Mouse (Mus musculus): ENCODE measurements around the gene Fat3. TPM values are rescaled to one million over a fixed set of nuclear protein-coding genes. Genes with fewer than 3 reads are reported as not detected.

Gene Fat3
- total RNA-seq, 4 experiments from 2014 or later = 37.8 to 40.5 (median 39.8) TPM

DNA sequence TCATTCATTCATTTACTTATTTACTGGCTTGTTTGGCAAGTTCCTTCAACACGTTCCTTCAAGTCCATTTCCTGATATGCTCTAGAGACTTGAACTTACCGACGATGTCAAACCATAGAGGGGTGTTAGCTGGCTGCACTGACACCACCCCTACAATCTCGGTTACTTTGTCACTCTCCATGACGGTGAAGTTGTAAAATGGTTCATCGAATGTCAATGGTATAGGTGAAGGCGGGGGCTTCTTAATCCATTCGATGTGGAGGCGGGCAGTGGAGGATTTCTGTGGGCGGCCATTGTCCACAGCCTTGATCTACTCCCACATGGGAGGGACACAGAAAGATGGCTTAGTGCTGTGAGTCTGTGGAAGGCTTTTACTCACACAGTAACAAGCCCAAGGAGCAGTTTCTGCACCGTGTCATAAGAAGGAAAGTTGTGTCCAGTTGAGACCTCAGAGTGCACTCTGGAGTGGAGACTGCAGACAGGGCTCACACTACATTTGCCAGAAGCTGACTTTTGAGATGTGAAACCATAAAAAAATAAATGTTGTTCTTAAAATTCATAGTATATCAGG, 471.3 kb downstream of the Fat3 start:
- DNase-seq (ENCODE audit: low spot score in 2 of 2) = no peak

DNA sequence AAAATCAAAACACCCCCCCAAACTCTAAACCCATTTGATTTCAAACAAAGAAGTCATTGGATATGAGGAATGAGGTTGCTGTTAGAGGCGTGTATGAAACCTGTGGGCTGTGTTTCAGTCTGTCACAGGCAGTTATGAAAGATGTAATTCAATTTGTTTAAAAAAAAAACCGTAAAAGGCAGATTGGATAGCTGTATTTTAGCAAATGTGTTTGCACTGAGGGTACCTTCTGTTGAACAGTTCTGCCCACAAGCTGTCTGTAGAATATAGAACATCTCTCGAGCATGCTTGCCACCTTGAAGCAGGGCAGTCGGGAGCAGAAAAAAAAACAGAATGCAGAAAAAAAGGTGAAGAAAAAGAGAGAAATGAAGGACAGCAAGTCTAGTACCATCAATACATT, 472.0 kb downstream of the Fat3 start:
- DNase-seq (ENCODE audit: low spot score in 2 of 2) = peak; percentile 28 to 54

DNA sequence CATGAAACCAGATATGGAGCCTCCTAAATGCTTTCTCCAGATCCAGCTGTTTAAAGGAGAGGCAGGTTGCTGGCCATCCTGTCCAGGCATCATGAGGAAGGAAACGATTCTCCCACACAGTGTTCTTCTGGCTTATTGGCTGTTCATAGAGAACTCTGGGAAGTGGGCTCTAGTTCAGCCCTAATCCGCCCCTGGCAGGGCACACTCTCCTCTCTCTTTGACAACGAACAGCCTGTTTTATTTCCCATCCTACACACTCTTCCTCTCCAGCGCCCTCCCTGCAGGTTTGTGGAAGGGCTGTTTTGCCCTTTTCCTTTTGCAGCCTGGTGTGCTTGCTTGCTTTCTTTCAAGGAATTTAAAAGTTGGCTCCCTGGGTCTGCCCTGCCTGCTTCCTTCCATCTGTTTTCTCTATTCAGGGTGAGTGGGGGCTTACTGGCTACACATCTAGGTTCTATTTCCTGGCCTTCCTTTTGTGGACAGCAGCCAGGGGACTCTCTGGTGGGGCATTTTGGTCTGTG, 472.6 kb downstream of the Fat3 start:
- peak; percentile 39 to 43 for DNase-seq (ENCODE audit: low spot score in 2 of 2)

DNA sequence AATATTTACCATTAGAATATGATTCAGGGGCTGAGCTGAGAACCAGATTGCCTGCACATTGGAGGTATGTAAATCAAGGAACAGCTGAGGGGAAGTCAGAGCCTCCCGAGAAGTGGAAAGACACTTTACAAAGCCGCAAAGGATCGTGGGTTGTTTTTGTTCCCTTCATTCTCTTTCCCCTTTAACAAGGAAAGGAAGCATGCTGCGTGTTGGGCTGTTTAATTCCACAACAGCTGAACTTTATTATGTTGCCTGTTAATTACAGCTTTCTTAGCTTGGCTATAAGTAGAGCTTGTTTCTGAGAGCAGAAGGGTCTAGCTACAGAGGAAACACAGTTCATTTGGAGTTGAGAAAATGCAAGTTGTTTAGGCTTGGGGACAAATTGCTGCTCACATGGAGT, 475.0 kb downstream of the Fat3 start:
- no peak for DNase-seq (ENCODE audit: low spot score in 2 of 2)

DNA sequence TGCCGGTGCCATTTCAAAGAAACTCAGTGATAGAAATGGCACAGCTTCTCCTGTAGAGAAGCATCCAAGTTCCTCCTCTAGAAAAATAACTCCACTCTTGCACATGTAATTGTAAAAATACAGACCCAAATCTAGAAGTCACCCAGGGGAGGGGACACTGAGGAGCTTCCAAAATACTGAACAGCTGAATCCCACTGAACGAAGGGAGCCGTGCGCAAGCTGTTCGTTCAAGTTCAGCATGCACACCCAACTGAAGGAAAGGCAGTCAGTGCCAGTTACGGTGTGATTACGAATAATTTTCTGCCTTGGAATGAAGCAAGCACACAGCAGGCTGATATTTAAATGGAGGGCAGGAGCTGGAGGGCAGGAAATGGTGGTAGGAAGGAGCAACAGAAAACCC, 476.4 kb downstream of the Fat3 start:
- no peak for DNase-seq (ENCODE audit: low spot score in 2 of 2)

DNA sequence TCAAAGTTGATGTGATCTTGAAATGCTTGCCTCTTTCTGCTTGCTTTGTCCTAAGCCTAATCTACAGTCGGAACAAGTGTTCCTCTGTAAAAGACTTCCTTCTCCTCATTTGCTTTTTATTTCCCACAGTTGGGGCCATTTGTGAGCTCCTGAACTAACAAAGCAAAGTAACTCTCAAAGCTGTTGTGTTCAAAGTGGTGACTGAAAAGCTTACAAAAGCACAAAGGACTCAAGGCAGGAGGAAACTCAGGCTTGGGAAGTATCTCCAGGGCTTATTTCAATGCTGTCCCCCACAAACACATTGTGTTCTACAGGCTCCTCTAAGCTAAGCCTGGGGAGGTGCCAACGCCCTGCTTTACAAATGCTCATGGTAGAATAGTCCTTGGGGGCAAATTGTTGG, 487.0 kb downstream of the Fat3 start:
- DNase-seq (ENCODE audit: low spot score in 2 of 2) = peak in 1 of 2 experiments; percentile 42

DNA sequence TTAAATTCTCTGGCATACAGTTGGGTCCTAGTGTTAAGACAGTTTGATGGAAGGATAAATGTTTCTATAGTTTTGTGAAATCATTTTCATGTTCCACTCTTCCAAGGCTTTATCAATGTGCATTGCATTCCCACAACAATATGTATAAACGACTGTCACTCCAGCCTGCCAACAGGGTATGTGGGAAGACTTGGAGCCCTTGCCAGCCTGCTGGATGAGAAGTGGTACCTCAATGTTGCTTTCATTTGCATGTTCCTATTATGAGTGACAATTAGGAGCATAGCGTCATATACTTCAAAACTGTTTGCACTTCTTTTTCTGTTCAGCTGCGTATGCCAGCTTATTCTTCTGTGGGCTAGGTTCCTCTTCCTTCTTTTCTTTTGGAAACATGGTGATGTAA, 489.7 kb downstream of the Fat3 start:
- DNase-seq (ENCODE audit: low spot score in 2 of 2) = peak; percentile 30 to 46

DNA sequence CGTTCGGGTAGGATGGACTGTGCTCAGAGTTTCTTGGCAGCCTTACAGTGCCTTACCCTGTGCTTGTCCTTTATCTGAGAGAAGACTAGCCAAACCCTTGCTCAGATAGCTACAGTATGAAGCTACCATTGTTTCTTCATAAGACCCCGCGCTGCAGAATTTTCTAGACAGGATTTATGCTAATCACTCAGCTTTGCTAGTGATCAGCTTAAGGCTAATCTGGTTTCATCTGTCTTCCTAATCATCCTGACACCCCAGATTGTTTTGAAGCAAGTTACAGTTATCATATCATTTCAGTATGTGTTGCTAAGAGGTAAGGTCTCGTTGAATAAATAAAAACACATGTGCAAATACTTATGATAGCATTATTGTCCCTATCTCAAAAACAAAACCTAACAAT, 493.6 kb downstream of the Fat3 start:
- DNase-seq (ENCODE audit: low spot score in 2 of 2) = no peak

DNA sequence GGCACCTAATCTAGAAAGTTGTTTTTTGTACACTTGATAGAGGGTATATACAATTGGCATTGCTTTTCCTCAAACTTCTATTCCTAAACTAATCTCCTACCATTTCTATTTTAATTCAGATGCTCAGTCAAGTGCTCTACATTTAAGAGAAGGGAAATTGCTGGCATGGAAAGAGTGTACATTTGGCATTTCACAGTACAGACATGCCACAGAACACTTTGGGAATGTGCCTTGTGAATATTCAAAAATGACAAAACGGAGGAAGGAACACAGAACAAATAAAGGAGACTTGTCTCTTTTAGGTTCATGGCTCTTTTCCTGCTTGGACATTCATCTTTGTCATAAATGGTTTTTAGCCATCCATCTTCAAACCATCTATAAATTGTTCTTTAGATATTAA, 498.1 kb downstream of the Fat3 start:
- no peak for DNase-seq (ENCODE audit: low spot score in 2 of 2)

DNA sequence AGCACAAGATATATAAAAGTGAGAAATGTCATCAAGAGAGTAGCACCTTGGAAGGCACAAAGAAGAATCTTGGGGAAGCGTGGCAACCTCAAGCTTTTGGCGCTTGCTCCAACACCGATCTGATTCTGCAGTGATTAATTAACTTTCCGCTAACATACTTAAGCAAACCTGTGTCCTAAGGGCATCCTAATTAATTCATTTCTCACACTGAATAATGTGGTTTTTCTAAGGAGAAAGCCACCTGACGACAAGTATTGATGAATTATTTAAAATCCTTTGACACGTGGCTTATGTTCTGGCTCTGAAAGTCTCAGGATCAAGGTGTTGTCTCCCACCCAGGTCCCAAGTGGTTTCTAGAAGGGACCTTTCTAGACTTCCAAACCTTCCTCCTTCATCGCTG, 506.3 kb downstream of the Fat3 start:
- DNase-seq (ENCODE audit: low spot score in 2 of 2) = no peak

DNA sequence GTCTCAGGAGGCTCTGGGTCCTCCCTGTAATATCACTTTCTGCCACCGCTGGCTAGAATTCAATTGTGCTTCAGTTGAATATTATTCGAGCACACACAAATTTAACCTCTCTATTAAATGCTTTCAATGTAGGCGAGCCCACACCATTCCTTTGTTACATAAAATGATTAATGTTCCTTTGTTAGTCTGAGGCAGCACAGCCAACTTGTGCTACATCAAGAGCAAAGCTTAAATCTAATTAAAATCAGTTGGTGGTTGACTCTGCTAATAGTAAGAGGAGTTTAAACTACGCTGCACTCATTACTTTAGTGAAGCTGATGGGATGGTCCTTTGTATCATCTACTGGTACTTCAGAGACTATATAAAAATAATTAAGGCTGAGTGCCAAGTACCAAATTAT, 506.9 kb downstream of the Fat3 start:
- no peak for DNase-seq (ENCODE audit: low spot score in 2 of 2)

DNA sequence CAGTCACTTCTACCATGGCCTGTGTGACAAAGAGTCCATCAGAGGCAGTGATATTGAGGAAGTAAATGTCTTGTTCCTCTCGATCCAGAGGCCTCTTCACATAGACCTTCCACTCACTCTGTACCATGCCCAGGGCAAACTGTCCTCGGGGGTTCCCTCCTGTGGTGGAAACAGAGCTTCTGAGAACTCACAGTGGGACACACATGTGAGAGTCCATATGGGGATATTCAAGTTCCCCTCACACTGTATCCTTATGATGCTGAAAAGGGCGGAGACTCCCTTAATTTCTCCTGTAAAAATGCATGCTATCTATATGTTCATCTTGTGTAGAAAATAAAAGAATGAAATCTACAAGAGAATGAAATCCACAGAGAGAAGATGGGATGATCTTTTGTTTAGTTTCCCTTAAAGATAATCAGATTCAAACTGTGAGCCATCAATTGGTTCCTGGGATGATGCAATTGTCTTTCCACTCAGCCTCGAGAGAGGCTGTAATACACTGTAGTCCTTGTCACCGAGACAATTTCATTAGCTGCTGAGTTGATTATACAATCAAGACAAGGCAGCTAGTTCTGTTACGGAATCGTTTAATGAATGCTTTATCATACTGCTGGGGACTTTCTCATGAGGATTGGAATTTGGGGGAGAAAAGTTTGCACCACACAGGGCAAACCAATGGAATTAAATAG, 508.8 kb downstream of the Fat3 start:
- no peak for DNase-seq (ENCODE audit: low spot score in 2 of 2)

DNA sequence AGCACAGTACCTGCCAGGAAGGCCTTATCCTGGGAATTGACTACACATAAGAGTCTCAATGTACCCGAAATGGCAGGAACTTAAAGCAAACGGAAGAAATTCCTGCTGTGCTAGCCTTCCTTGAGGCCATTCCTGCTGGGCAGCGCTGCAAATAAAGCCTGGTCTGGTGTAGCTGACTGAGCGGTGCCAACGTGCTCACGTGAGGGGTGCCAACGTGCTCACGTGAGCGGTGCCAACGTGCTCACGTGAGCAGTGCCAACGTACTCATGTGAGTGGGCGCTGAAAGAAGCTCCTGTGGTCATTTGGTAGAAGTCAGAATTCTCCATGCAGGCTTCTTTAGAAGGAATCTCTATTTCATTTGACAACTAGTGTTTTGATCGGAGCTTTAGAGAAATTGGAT, 522.8 kb downstream of the Fat3 start:
- DNase-seq (ENCODE audit: low spot score in 2 of 2) = no peak

DNA sequence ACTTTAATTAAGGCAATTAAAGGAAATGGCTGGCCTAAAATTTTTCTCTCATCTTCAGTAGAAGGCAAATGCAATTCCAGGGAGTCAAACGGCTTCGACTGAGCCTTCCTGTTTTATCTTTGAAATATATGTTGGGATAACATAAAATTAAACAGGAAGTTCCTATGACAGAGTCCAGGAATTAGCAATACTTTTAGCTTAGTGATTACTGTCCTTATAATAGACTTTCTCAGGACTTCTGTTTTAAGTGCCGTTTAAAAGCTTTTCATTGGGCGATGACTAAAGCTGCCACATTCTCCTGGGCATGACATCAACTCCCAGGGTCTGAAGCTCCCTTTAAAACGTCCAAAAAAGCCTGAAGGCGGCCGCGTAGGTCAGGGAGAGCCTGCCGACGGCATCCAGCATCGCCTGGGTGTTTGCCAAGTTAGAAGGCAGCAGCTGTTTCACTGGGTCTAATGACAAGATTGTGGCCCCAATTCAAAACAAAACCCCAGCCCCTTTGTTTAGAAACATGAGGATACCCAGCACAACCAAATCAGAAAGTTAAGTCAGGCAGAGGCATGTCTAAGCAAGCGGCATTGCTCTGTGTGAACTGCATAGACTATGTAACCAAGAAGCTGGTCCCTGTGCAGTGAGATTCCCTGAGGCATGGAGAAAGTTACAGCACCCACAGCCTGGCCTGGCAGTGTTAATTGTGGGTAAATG, 524.0 kb downstream of the Fat3 start:
- DNase-seq (ENCODE audit: low spot score in 2 of 2) = no peak

DNA sequence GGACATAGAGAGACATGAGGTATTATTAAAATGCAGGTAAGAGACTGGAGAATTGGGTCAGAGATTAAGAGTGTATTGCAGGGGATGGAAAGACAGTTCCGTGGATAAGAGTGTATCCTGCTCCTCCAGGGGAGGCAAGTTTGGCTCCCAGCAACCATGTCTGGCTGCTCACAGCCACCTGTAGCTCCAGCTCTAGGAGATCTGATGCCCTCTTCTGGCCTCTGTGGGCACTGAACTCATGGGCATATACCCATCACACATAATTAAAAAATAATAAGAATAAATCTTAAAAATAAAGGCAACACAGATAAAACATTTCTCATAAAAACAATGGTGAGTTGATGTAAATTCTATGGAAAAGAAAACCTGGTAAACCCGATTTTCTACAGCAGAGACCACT, 525.1 kb downstream of the Fat3 start:
- no peak for DNase-seq (ENCODE audit: low spot score in 2 of 2)

DNA sequence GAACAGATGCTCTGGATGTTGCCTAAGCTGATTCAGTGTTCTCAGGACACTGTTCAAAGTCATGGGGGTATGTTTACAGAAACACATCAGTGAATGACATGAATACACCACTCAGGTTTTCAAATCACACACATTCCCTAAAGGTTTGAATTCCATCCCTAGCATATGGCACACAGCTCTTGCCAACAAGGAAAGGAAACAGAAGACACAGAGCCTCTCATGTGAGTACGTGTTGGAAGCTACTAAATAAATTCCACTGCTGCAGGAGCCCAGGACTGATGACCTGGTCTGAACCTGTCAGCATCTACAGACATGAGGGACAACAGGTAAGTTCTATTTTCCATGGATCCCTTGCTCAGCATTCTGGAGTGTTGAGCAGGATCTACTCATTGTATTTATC, 528.9 kb downstream of the Fat3 start:
- no peak for DNase-seq (ENCODE audit: low spot score in 2 of 2)

DNA sequence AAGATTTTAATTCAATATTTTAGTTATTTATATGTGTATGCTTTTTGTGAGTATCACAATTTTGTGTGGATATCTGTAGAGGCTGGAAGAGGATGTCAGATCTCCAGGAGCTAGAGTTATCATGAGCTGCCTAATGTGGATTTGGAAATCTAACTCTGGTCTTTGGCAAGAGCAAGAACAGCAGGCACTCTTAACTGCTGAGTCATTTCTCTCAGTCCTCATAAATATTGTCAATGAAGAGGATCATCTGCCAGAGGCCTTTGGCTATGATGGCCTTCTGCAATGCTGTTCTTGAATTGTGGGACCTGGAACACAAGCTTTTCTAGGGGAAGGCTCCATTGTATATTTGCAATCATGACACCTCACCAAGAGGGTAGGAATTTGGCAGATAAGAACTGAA, 529.7 kb downstream of the Fat3 start:
- no peak for DNase-seq (ENCODE audit: low spot score in 2 of 2)

DNA sequence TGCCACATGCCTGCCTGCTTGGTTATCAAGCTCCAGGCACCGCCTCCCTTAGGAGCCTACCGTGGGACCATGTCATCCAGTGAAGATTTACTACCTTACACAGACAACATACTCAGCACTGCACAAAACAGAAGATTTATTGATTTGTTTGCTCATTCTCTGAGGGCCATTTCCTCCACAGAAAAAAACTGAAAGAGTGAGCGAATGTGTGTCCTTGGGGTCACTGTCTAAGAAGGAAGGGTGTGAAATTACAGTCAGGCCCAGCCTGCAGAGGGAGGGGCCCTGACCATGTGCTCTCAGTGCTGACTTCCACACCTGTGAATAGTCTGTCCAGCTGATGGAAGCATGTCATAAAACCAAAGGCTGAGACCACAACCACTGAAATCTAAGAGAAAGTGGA, 536.9 kb downstream of the Fat3 start:
- DNase-seq (ENCODE audit: low spot score in 2 of 2) = no peak

DNA sequence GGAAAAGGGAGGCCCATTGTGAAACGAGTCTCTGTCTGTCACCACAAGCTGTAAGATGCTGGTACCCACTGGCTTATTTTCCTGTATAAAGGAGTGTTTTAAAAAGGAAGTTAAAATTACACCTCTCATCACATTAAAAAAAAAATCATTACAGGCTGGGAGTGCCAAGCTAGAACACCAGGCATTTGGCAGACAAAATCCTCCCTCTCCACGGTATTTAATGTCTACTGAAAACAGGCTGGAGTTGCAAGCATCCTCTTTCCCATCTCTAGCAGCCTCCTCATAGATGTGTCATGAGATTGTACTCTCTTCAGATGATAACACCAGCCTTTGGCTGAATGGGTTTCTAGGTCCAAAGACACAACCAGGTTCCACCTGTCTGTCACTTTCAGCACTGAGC, 538.2 kb downstream of the Fat3 start:
- no peak for DNase-seq (ENCODE audit: low spot score in 2 of 2)

DNA sequence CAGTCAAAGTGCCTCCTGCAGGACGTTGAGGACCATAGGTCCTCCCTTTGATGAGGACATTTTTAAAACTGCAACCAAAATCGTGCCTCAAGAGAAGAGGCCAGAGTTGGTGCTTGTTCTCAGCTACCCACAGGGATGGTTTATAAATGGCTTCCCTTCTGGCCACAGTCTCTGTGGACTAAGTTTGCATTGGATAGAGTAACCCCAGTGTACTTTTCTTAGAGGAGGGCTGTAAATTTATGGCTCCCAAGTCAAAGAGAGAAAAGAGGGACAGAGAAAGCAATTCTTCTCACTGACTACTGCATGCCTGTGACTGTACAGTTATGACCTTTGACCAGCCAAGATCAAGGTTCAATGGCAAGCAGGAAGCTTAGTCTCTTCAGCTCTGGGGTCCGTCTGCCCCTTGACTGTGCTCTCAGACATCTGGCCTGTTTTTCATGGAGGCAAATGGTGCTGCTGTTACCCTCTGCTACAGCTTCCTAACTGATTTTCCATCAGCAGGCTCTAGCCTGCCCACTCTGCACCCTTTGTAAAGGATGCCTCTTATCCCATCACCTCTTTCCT, 542.8 kb downstream of the Fat3 start:
- DNase-seq (ENCODE audit: low spot score in 2 of 2) = no peak

DNA sequence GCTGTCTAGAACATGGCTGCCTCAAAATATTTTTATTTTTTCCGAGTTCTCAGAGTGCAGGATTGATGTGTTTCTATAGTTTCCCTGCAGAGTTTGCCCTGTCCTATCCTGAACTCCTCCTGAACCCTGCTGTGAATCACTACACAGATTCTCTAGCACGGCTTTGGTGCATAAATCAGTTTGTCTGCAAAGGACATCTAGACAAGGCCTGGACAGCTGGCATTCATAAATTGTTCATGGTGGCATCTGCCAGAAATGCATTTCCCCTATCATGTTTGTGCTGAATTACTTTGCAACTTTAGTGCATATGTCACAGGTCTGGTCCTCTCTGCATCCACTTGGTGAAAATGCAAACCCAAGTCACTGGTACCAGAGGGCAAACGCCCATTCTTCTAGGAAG, 543.3 kb downstream of the Fat3 start:
- DNase-seq (ENCODE audit: low spot score in 2 of 2) = no peak

DNA sequence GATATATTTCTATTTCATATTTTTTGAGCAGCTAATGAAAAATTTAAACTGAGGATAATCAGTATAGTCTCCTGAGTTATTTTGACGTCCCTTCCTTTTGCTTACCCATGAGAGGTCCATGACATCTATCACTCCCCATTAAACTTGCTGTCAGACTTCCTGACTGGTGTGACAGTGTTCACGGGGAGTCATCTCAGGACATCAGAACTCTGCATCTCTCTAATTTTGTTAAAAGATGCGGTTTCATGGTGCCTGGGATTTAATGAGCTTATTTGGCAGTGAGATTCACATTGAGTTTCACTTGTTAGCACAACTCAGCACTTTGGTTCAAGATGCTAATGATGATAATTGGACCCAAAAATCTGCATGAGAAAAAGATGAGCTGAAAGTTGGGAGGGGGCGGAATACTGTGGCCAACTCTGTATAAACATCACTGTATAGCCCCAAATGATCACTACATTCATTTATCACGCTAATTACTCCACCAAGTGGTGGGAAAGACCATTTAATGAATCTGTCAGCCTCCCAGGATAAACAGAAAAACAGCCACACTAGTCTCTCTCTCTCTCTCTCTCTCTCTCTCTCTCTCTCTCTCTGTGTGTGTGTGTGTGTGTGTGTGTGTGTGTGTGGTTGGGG, 545.8 kb downstream of the Fat3 start:
- DNase-seq (ENCODE audit: low spot score in 2 of 2) = no peak
